Mouse (Mus musculus): Measurements from ENCODE around the gene Xpr1. TPM values are rescaled to one million over a fixed set of nuclear protein-coding genes. Genes with fewer than 3 reads are reported as not detected.

The Xpr1 gene
- polyA plus RNA-seq, 1 experiment: 4.3 TPM

DNA sequence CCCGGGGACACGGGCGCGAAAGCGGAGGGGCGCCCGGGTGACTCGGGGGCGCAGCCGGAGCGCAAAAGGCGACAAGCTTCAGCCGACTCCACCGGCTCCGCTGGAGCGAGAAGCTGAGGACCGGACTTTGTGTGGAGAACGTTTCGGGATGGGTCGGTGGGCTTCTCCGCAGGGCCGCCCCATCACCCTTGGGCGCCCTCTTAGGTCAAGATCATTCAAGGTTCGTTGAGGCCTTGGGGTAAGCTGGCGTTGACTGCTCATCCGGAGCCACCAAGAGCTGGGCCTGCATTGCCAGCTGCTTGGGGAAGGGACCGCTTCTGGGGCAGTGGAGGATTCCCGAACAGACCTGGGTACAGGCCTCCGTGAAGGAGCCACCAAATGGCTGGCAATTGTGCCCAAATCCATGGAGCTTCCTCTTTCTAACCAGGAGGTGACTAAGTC lies 172.4 kb downstream of the Xpr1 start:
- no peaks in the 10 kb centered on the region for H3K79me3 ChIP-seq (ENCODE audit: low read depth)
- no peak for TF ChIP-seq MYOG (IDR thresholded peaks at IDR 0.05; ENCODE audit: control insufficient read depth, extremely low read depth, insufficient read length)
- TF ChIP-seq CEBPB (IDR thresholded peaks at IDR 0.05; ENCODE audit: low read depth): no peak
- no peak for TF ChIP-seq MYOD1 (IDR thresholded peaks at IDR 0.05; ENCODE audit: control insufficient read depth, insufficient read length, low read depth)
- TF ChIP-seq MAX (IDR thresholded peaks at IDR 0.05): no peak
- TF ChIP-seq USF1 (IDR thresholded peaks at IDR 0.05; ENCODE audit: low read depth): no peak
- no peak for TF ChIP-seq CTCF (IDR thresholded peaks at IDR 0.05; ENCODE audit: control insufficient read depth, insufficient read depth, insufficient read length)
- TF ChIP-seq FOSL1 (IDR thresholded peaks at IDR 0.05; ENCODE audit: insufficient read depth, low read length, poor library complexity, severe bottlenecking): no peak

GRCm38 (mm10) chr1:155243797-155244770 lies 173.1 kb downstream of the Xpr1 start, which contains the start of gene BC034090:
TSS of gene BC034090 (minus strand) at chr1:155244444.
- H3ac ChIP-seq (ENCODE audit: control insufficient read depth, insufficient read length, low read depth): peak within 1 kb of the TSS; percentile 66
- peak within 1 kb of the TSS; percentile 14 for H3K4me3 ChIP-seq (ENCODE audit: insufficient read depth, poor library complexity, severe bottlenecking)
- H3K79me3 ChIP-seq (ENCODE audit: low read depth): no peaks in the 10 kb centered on the region
- H3K79me2 ChIP-seq (ENCODE audit: control insufficient read depth, insufficient read depth): no peaks in the 10 kb centered on the region
- no peak for TF ChIP-seq USF1 (IDR thresholded peaks at IDR 0.05; ENCODE audit: low read depth)
- TF ChIP-seq CEBPB (IDR thresholded peaks at IDR 0.05; ENCODE audit: low read depth): peak; percentile 20
- H3K27me3 ChIP-seq (ENCODE audit: control insufficient read depth, insufficient read depth, insufficient read length): no peaks in the 10 kb centered on the region
- H3K36me3 ChIP-seq (ENCODE audit: control insufficient read depth, insufficient read depth): no peaks in the 10 kb centered on the region

More for the DNA sequence above, 172.4 kb downstream of the Xpr1 start:
- no peaks in the 10 kb centered on the region for H3K27me3 ChIP-seq (ENCODE audit: control insufficient read depth, insufficient read depth, insufficient read length)
- peak overlapping the region; percentile 14 for H3K4me3 ChIP-seq (ENCODE audit: insufficient read depth, poor library complexity, severe bottlenecking)
- H3ac ChIP-seq (ENCODE audit: control insufficient read depth, insufficient read length, low read depth): peak overlapping the region; percentile 66
- H3K36me3 ChIP-seq (ENCODE audit: control insufficient read depth, insufficient read depth): no peaks in the 10 kb centered on the region
- no peaks in the 10 kb centered on the region for H3K79me2 ChIP-seq (ENCODE audit: control insufficient read depth, insufficient read depth)

DNA sequence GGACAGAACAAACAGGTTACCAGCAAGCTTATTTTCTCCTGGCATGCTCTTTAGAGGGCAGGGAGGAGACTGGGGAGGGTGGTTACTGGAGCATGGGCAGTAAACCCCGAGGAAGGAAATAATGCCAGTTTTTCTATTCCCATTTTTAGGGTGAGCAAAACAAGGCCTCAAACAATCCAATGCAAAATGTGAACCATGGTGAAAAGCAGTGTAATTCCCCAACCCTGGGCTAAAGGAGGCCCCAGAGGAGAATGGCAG lies 174.8 kb downstream of the Xpr1 start:
- Histone ChIP-seq H3K4me3 (ENCODE audit: insufficient read depth, poor library complexity, severe bottlenecking) (no peak overlapping the region), H3K79me3 (ENCODE audit: low read depth) (no peaks in the 10 kb centered on the region), H3K36me3 (ENCODE audit: control insufficient read depth, insufficient read depth) (no peaks in the 10 kb centered on the region), H3K27me3 (ENCODE audit: control insufficient read depth, insufficient read depth, insufficient read length) (no peaks in the 10 kb centered on the region), H3K79me2 (ENCODE audit: control insufficient read depth, insufficient read depth) (no peaks in the 10 kb centered on the region), H3ac (ENCODE audit: control insufficient read depth, insufficient read length, low read depth) (no peak overlapping the region)
- no peak for TF ChIP-seq MYOG (IDR thresholded peaks at IDR 0.05; ENCODE audit: control insufficient read depth, extremely low read depth, insufficient read length)
- no peak for TF ChIP-seq CEBPB (IDR thresholded peaks at IDR 0.05; ENCODE audit: low read depth)
- TF ChIP-seq FOSL1 (IDR thresholded peaks at IDR 0.05; ENCODE audit: insufficient read depth, low read length, poor library complexity, severe bottlenecking): no peak
- no peak for TF ChIP-seq USF1 (IDR thresholded peaks at IDR 0.05; ENCODE audit: low read depth)
- no peak for TF ChIP-seq MYOD1 (IDR thresholded peaks at IDR 0.05; ENCODE audit: control insufficient read depth, insufficient read length, low read depth)
- no peak for TF ChIP-seq MAX (IDR thresholded peaks at IDR 0.05)
- TF ChIP-seq CTCF (IDR thresholded peaks at IDR 0.05; ENCODE audit: control insufficient read depth, insufficient read depth, insufficient read length): no peak

GRCm38 (mm10) chr1:155241701-155242487 lies 175.3 kb downstream of the Xpr1 start:
- H3ac ChIP-seq (ENCODE audit: control insufficient read depth, insufficient read length, low read depth): no peak overlapping the region
- no peaks in the 10 kb centered on the region for H3K79me2 ChIP-seq (ENCODE audit: control insufficient read depth, insufficient read depth)
- H3K36me3 ChIP-seq (ENCODE audit: control insufficient read depth, insufficient read depth): no peaks in the 10 kb centered on the region
- TF ChIP-seq MYOG (IDR thresholded peaks at IDR 0.05; ENCODE audit: control insufficient read depth, extremely low read depth, insufficient read length) (no peak), CEBPB (IDR thresholded peaks at IDR 0.05; ENCODE audit: low read depth) (no peak), MYOD1 (IDR thresholded peaks at IDR 0.05; ENCODE audit: control insufficient read depth, insufficient read length, low read depth) (no peak)
- no peaks in the 10 kb centered on the region for H3K79me3 ChIP-seq (ENCODE audit: low read depth)
- H3K27me3 ChIP-seq (ENCODE audit: control insufficient read depth, insufficient read depth, insufficient read length): no peaks in the 10 kb centered on the region
- H3K4me3 ChIP-seq (ENCODE audit: insufficient read depth, poor library complexity, severe bottlenecking): no peak overlapping the region

GRCm38 (mm10) chr1:155239962-155240717 lies 177.1 kb downstream of the Xpr1 start:
- no peak for TF ChIP-seq FOSL1 (IDR thresholded peaks at IDR 0.05; ENCODE audit: insufficient read depth, low read length, poor library complexity, severe bottlenecking)
- no peak for TF ChIP-seq MYOG (IDR thresholded peaks at IDR 0.05; ENCODE audit: control insufficient read depth, extremely low read depth, insufficient read length)
- no peak for TF ChIP-seq CEBPB (IDR thresholded peaks at IDR 0.05; ENCODE audit: low read depth)
- TF ChIP-seq USF1 (IDR thresholded peaks at IDR 0.05; ENCODE audit: low read depth): no peak
- no peak for TF ChIP-seq MYOD1 (IDR thresholded peaks at IDR 0.05; ENCODE audit: control insufficient read depth, insufficient read length, low read depth)
- TF ChIP-seq MAX (IDR thresholded peaks at IDR 0.05): no peak
- TF ChIP-seq CTCF (IDR thresholded peaks at IDR 0.05; ENCODE audit: control insufficient read depth, insufficient read depth, insufficient read length): no peak
- Histone ChIP-seq H3K79me2 (ENCODE audit: control insufficient read depth, insufficient read depth) (no peaks in the 10 kb centered on the region), H3K4me3 (ENCODE audit: insufficient read depth, poor library complexity, severe bottlenecking) (no peak overlapping the region), H3K79me3 (ENCODE audit: low read depth) (no peaks in the 10 kb centered on the region), H3ac (ENCODE audit: control insufficient read depth, insufficient read length, low read depth) (no peak overlapping the region), H3K36me3 (ENCODE audit: control insufficient read depth, insufficient read depth) (no peaks in the 10 kb centered on the region), H3K27me3 (ENCODE audit: control insufficient read depth, insufficient read depth, insufficient read length) (no peaks in the 10 kb centered on the region)

Data from C2C12 (cell line).